Mouse (Mus musculus) MN1 (cell line): ENCODE data around the gene Fcgr1.
A peak's percentile ranks its signal among the peaks of the same experiment; 100 is the strongest.
"Not testable (repeated sequence)": the region's sequence is repeated elsewhere in the genome, so short reads cannot be mapped to it uniquely, and the experiment has no call there.

Experiments
- DNase-seq: peaks from one replicate; pipeline ENCODE4 v3.0.0-alpha.2; 2016; ENCODE audit warnings: low spot score

The Fcgr1 gene

GRCm38 (mm10) chr3:96327131-96327530 is 33.4 kb upstream of the Fcgr1 start:
- peak; percentile 85 for DNase-seq

GRCm38 (mm10) chr3:96323806-96324205 is 30.0 kb upstream of the Fcgr1 start:
- DNase-seq: not testable (repeated sequence)

GRCm38 (mm10) chr3:96322609-96323008 is 28.8 kb upstream of the Fcgr1 start:
- no peak for DNase-seq

- no peak for DNase-seq
These were observed 28.1 kb upstream of the Fcgr1 start for GRCm38 (mm10) chr3:96321891-96322290.

DNA sequence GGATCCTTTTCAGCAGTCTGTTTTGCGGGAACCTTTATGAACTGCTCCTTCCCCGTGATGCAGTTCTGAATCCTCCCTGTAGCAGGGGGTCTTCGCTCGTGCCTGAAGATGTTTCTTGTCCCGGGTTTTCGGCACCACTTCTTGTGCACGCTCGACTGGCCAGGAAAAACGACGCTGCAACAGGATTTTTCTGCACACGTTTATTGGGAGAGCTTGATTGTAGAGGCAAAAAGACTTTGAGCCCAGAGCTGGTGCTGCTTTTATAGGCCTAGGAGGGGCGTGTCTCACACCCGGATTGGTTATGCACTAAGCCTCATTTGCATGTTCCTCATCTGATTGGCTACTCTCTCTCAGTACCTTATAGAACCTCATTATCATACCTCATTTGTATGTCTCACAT is 26.2 kb upstream of the Fcgr1 start:
- not testable (repeated sequence) for DNase-seq

DNA sequence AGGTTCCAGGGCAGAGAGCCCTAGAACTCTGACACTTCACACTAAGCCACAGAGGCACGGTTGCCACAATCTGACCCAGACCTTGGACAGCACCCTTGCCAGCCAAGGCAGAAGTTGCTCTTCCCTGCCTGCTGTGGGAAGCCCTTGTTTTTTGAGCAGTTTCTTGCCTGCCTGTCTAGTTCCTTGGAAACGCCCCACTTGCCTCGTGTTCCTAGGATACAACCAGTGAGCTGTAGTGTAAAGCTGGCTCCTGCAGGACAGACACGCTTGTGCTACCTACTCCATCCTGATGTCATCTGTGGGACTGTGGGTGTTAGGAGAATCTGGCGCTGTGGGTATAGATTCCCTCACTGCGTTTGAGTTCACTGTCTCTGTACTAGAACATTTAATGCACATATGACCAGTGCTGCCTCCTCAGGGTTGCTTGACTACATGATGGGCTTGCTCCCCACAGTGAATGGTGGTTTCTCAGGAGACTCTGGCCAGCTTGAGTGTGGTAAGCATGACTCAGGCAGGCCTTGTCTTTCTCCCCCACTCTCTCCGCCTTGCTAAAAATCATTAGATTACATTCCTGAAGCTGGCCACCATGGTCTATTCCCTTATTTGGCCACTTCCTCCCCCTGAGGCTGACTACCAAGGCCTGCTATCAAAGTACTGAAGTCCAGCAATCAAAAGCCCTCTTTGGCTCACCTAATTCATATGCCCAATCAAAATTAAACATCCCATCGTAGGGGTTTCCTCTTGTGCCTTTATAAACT is 18.8 kb upstream of the Fcgr1 start:
- peak; percentile 16 for DNase-seq

DNA sequence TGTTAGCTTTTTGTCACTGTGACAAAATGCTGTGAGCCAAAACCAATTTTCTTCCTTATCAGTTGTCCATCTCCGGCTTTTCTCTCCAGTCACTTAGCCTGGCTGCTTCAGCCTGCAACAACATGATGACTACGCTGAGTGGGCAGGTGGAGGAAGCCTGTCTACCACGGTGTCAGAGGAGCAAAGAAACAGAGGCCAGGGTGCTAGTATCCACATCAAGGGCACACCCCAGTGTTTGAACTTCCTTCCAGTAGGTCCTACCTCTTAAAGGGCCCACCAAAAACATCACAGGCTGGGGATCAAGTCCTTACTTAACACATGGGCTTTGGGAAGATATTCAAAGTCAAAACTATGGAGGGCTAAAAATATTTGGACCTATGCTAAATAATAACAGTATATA is 15.7 kb upstream of the Fcgr1 start:
- no peak for DNase-seq

GRCm38 (mm10) chr3:96306506-96306905 is 12.7 kb upstream of the Fcgr1 start:
- DNase-seq: no peak

GRCm38 (mm10) chr3:96302076-96302475 is 8.3 kb upstream of the Fcgr1 start:
- DNase-seq: no peak

DNA sequence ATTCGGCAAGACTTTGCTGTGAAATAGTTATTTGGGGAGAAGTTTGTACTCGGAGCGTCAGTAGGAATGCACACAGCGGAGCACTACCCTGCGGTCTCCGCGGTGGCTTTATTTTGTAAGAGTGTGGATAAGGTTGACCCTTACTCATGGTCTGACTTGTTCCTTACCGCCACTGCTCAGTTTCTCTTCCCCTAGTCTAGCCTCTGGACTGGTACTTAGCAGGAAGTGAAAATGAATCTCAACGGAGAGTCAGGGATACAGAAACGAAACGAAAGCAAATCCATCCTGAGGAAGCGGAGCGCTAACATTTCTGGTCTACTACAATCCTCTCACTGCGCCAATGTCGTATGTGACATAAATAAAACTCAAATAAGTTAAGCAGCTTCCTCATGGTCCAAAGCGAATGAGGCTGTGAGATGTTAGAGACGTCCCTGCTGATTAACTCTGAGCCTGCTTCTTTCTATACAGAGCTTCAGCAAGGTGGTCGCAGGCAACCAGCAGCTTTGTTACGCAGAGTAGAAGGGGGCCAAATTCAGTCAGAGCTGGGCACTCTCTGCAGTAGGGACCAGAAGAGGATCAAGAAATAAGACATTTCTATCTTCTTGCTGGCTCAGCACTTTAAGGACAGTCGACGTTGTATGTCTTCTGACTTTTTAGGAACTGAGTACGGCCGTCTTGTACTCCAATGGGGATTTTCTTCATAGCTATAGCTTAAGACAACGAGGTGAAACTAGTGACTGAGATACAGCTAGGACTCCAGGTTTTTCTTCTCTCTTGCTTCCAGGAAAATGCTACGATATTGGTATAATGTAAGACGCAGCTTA is 7.1 kb upstream of the Fcgr1 start:
- no peak for DNase-seq

DNA sequence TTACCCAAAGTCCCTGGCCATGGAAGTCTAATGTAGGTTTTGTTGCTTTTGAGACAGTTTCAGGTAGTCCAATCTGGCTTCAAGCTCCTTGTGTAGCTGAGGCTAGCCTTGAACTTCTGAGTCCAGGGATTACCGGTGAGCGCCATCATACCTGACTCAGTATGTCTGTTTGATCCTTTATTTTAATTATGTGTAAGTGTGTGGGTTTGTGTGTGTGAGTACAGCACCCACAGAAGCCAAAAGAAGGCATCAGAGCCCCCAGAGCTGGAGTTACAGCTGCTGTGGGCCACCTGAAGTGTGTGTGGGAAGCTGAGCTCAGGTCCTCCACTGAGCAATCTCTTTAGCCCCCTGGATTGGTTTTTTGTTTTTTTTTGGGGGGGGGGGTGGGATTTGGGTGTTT is 5.8 kb upstream of the Fcgr1 start:
- no peak for DNase-seq

- DNase-seq: no peak
These were observed 4.6 kb upstream of the Fcgr1 start for GRCm38 (mm10) chr3:96298360-96298759.

DNA sequence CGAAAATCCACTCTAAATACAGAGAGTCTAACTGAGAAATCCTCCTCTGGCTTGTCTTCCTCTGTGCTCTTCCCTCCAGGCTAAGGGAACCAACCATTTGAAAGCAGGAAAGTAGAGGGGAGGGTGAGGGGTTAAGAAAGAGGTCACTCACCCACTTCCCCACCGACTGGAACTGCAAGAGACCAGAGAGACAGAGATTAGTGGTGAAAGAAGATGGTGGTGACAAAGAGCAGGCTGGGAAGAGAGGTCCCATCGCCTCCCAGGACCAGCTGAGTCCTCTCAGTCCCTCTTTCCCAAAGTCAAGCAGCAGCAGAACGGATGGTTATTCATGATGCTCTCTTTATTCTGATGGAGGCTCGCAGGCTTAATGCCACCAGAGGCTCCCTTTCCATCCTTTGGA is 401 bp downstream of the Fcgr1 start:
- DNase-seq: no peak

- no peak for DNase-seq
These were observed 1.1 kb downstream of the Fcgr1 start for GRCm38 (mm10) chr3:96292641-96293040.

GRCm38 (mm10) chr3:96290727-96291126 is 3.0 kb downstream of the Fcgr1 start:
- DNase-seq: not testable (repeated sequence)

DNA sequence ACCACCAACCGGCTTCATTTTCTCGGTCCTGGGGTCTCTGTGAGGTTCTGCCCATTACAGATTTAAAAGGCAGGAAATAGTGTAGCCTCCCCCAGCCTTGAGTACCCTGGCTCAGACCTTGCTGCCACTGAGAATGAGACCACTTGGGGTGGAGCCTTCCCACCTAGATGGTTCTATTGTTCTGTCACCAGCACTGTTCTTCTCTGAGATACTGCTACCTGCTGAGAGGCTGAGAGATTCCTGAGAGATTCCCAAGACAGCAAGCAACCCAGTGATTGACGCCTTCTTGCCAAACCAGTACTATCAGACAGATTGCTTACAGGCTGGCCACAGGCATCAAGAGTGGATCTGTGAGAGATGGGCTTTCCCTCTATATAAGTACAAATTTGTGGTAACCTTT is 4.6 kb downstream of the Fcgr1 start:
- DNase-seq: no peak

- not testable (repeated sequence) for DNase-seq
These were observed 6.4 kb downstream of the Fcgr1 start for GRCm38 (mm10) chr3:96287334-96287733.

DNA sequence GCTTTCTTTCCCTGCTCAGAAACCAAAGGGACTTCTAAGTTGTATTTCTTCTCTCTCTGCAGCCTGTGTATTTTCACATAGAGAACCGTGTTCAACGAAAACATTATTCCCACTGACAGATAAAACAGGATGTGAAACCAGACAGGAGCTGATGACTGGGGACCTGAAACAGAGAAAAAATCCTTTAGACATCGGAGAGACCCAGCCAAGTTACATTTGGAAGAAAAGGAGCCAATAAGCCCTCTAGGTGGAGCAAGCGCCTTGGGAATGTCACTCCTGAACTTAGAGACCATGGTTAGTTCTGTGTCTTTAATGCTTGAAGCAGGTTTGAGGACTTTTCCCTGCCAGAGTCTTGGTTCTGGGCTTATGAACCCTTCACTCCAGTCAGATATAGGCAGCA is 9.3 kb downstream of the Fcgr1 start:
- peak; percentile 67 for DNase-seq

DNA sequence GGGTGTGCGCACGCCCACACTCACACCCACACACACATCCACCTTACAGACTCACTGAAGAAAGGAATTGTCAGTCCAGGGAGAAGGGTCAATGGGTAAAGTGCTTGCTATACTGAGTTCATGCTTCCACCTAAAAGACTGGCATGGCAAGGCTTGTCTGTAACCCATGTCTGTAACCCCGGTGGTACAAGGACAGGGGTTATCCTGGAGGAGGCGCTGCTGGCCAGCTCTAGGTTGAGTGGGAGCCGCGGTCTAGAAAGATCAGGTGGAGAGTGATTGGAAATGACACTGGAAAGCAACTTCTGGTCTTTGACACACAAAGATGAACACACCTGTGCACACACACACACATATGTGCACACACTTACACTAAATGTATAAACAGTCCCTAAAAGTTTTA is 13.1 kb downstream of the Fcgr1 start:
- no peak for DNase-seq

DNA sequence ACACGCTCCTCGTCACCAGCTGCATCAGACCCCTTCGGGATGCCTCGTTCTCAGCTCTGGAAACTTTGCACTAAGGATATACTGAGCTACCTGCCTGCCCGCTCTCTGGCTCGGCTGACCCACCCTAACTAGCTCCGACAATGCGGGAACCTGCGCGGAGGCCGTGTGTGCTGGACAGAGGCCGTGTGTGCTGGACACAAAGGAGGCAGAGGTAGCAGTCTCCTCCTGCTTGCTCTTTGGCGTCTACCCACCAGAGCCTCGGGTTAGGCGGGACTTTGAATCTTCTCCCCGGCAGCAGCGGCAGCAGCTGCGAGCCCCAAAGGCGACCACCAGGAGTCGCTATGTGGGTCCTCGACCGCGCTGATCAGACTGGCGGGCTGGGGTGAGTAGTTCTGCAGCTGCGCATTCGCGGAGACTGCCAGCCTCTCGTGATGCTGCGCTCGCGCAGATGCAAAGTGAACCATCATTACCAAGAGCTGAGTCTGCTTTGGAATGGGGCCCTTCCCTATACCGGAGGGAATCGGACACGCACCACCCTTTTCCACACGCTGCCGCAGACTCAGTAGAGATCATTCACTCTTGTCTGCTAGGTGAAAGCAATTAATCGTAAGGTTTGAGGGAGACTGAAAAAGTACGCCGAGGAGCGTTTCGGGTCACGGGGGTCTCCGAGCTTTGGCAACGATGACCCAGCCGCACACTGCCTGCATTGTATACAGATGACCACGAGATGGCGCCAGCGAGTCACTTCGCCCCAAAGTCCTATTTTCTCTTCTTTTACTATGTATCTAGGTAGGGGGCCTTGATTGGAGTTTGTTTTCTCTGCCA is 15.8 kb downstream of the Fcgr1 start:
- DNase-seq: peak; percentile 95

- peak; percentile 71 for DNase-seq
These were observed 16.4 kb downstream of the Fcgr1 start for GRCm38 (mm10) chr3:96277428-96277799.
